ENCODE assay signal across 16 mouse cellular contexts in genomic region chr10:94305526-94305925, GRCm38 (mm10). TPM values are rescaled to one million over a fixed set of nuclear protein-coding genes. Genes with fewer than 3 reads are reported as not detected.
DNase-seq lines count a peak whose midpoint lies in the region; ATAC-seq and TF ChIP-seq lines count a peak whose summit lies in the region.
"Had no signal": no experiment of that assay in that cellular context is flagged by ENCODE, and none has a peak within 500 bp of the region (broad histone marks: within the 10 kb centered on the region; RNA-seq: fewer than 3 reads in every experiment).

No protein-coding gene starts in this region.

- no peak overlapping the region for H3K4me3 ChIP-seq in lung, embryonic 14.5 days (ENCODE audit: low read depth, low read length)
- no peak overlapping the region for H3K4me3 ChIP-seq in liver, embryonic 14.5 days (ENCODE audit: insufficient read depth in 1 of 2, low read depth in 2 of 2, low read length in 2 of 2)
- no peak overlapping the region for H3K4me3 ChIP-seq in hindbrain, embryonic 10.5 days
- H3K4me3 ChIP-seq: stomach, embryonic 15.5 days had no signal

- no peaks in the 10 kb centered on the region for H3K9me3 ChIP-seq in lung, embryonic 14.5 days (ENCODE audit: low read depth, low read length)
- H3K9me3 ChIP-seq in liver, embryonic 14.5 days (ENCODE audit: control insufficient read depth, low read length): no peaks in the 10 kb centered on the region
- H3K9me3 ChIP-seq in hindbrain, embryonic 10.5 days: peaks cover 7% of the 10 kb centered on the region
- H3K9me3 ChIP-seq: stomach, embryonic 15.5 days had no signal

- no peak overlapping the region for H3K27ac ChIP-seq in lung, embryonic 14.5 days (ENCODE audit: low read depth)
- no peak overlapping the region for H3K27ac ChIP-seq in liver, embryonic 14.5 days
- H3K27ac ChIP-seq in hindbrain, embryonic 10.5 days: no peak overlapping the region
- H3K27ac ChIP-seq: stomach, embryonic 15.5 days had no signal

- DNase-seq in adrenal gland, postnatal 14 days: peak; percentile 65
- no peak for DNase-seq in adrenal gland, adult 2 months
- peak; percentile 90 for DNase-seq in lung, embryonic 14.5 days
- DNase-seq in lung, adult 18-20 months: no peak
- DNase-seq in c-Kit-positive CD71-negative TER-119-negative erythroid progenitor cells, embryonic 14.5 days (ENCODE audit: low read depth): peak; percentile 17
- DNase-seq in liver, embryonic 14.5 days (ENCODE audit: low read depth in 3 of 3, low spot score in 3 of 3): peak in 2 of 3 experiments; percentile 9
- DNase-seq in layer of hippocampus, adult 8-10 months (ENCODE audit: low spot score in 2 of 2): no peak
- DNase-seq in hindbrain, embryonic 10.5 days (ENCODE audit: low spot score): no peak
- DNase-seq: B cell, adult 2 months; cerebellum, adult 9-11 months; layer of hippocampus, postnatal 36 days had no signal

- TF ChIP-seq EP300 in liver, embryonic 14.5 days (IDR thresholded peaks at IDR 0.05; ENCODE audit: low read depth): no peak

- no peak for TF ChIP-seq CTCF in lung, embryonic 14.5 days (IDR thresholded peaks at IDR 0.05; ENCODE audit: low read depth)
- TF ChIP-seq CTCF in liver, embryonic 14.5 days (IDR thresholded peaks at IDR 0.05; ENCODE audit: low read depth): no peak

- H3K9ac ChIP-seq in lung, embryonic 14.5 days: no peak overlapping the region
- H3K9ac ChIP-seq in liver, embryonic 14.5 days (replicated peaks): no peak overlapping the region
- H3K9ac ChIP-seq: stomach, embryonic 15.5 days had no signal

- ATAC-seq in lung, embryonic 14.5 days (ENCODE audit: insufficient read depth): no peak
- ATAC-seq in liver, embryonic 14.5 days (ENCODE audit: insufficient read depth): no peak
- ATAC-seq: forebrain, embryonic 16.5 days had no signal

- H3K4me2 ChIP-seq in lung, embryonic 14.5 days: no peak overlapping the region
- H3K4me2 ChIP-seq in liver, embryonic 14.5 days (ENCODE audit: low read depth): no peak overlapping the region
- H3K4me2 ChIP-seq: stomach, embryonic 15.5 days had no signal

- no peaks in the 10 kb centered on the region for H3K36me3 ChIP-seq in lung, embryonic 14.5 days (ENCODE audit: insufficient read depth)
- no peaks in the 10 kb centered on the region for H3K36me3 ChIP-seq in liver, embryonic 14.5 days (replicated peaks; ENCODE audit: control insufficient read depth, insufficient read depth, low read depth)
- H3K36me3 ChIP-seq in hindbrain, embryonic 10.5 days: no peaks in the 10 kb centered on the region
- H3K36me3 ChIP-seq: stomach, embryonic 15.5 days had no signal

- no peaks in the 10 kb centered on the region; the same call in 1 of the 2 replicates for H3K27me3 ChIP-seq in lung, embryonic 14.5 days (ENCODE audit: insufficient read depth, low read length)
- H3K27me3 ChIP-seq in liver, embryonic 14.5 days (ENCODE audit: control insufficient read depth, insufficient read depth, low read length): no peaks in the 10 kb centered on the region; the same call in none of the 2 replicates
- H3K27me3 ChIP-seq in hindbrain, embryonic 10.5 days (ENCODE audit: insufficient read depth, poor library complexity, severe bottlenecking): peaks cover 5% of the 10 kb centered on the region; the same call in 1 of the 2 replicates
- H3K27me3 ChIP-seq: stomach, embryonic 15.5 days had no signal

- WGBS in lung, embryonic 14.5 days: 46% methylated on average over 5 of the region's 5 CpGs
- 46% methylated on average over 5 of the region's 5 CpGs for WGBS in liver, embryonic 14.5 days (ENCODE audit: insufficient replicate concordance)
- WGBS in hindbrain, embryonic 10.5 days: 64% methylated on average over 5 of the region's 5 CpGs

- no peaks in the 10 kb centered on the region for H3K4me1 ChIP-seq in lung, embryonic 14.5 days (ENCODE audit: insufficient read depth)
- no peaks in the 10 kb centered on the region for H3K4me1 ChIP-seq in liver, embryonic 14.5 days (replicated peaks; ENCODE audit: control insufficient read depth in 2 of 2, insufficient read depth in 2 of 2, low read length in 1 of 2)
- H3K4me1 ChIP-seq in hindbrain, embryonic 10.5 days (replicated peaks): no peaks in the 10 kb centered on the region
- H3K4me1 ChIP-seq: stomach, embryonic 15.5 days had no signal

RNA-seq across cellular contexts. Expression of gene Tmcc3, which starts 6.2 kb away (rescaled TPM):
- total RNA-seq in adrenal gland, postnatal 14 days (2021): 29.1 and 36.0 TPM in 2 replicates
- total RNA-seq in adrenal gland, adult 2 months (2021): 10 to 100 TPM; 13.0 to 22.8 TPM
- polyA plus RNA-seq in adrenal gland, adult 2 months (2012; rRNA removed): 4.9 and 6.9 TPM in 2 replicates
- 5.3 and 5.4 TPM in 2 replicates for polyA plus RNA-seq in lung, embryonic 14.5 days (2014; fragmentation: Nextera tagmentation; extraction: Ambion mirVana)
- polyA plus RNA-seq in liver, embryonic 14.5 days (2012; rRNA removed): 1.0 and 1.4 TPM in 2 replicates
- 2.6 and 2.9 TPM in 2 replicates for polyA plus RNA-seq in liver, embryonic 14.5 days (2014; fragmentation: Nextera tagmentation; extraction: Ambion mirVana)
- 10 to 100 TPM; 49.1 to 63.0 (median 53.8) TPM for total RNA-seq in layer of hippocampus, adult 8-10 months (2022)
- polyA plus RNA-seq in hindbrain, embryonic 10.5 days (2016; fragmentation: Nextera tagmentation; extraction: Ambion mirVana): 3.2 and 3.4 TPM in 2 replicates

RNA-seq across cellular contexts. Expression of gene Gm4792, which starts 7.0 kb away (rescaled TPM):
- not detected in 2 replicates for total RNA-seq in adrenal gland, postnatal 14 days (2021)
- not detected for total RNA-seq in adrenal gland, adult 2 months (2021)
- not detected in 2 replicates for polyA plus RNA-seq in adrenal gland, adult 2 months (2012; rRNA removed)
- not detected in 2 replicates for polyA plus RNA-seq in lung, embryonic 14.5 days (2014; fragmentation: Nextera tagmentation; extraction: Ambion mirVana)
- not detected in 2 replicates for polyA plus RNA-seq in liver, embryonic 14.5 days (2012; rRNA removed)
- polyA plus RNA-seq in liver, embryonic 14.5 days (2014; fragmentation: Nextera tagmentation; extraction: Ambion mirVana): not detected in 2 replicates
- not detected for total RNA-seq in layer of hippocampus, adult 8-10 months (2022)
- polyA plus RNA-seq in hindbrain, embryonic 10.5 days (2016; fragmentation: Nextera tagmentation; extraction: Ambion mirVana): 0.42 TPM in 1 of 2 replicates, not detected in the other
- total RNA-seq: adrenal gland, adult 18-20 months; layer of hippocampus, postnatal 36 days; megakaryocyte, adult 5-6 weeks had no signal
- polyA plus RNA-seq: forebrain, embryonic 16.5 days; heart, postnatal 0 days; stomach, embryonic 15.5 days had no signal

Comparison
In these comparisons a context has a peak if more than half of its experiments do, and no peak if none do; other contexts are left out.
1. DNase-seq: peak in adrenal gland, postnatal 14 days (single experiment), lung, embryonic 14.5 days (single experiment), c-Kit-positive CD71-negative TER-119-negative erythroid progenitor cells, embryonic 14.5 days (single experiment) and liver, embryonic 14.5 days (2 of 3); none in adrenal gland, adult 2 months (single experiment), lung, adult 18-20 months (0 of 2), layer of hippocampus, adult 8-10 months (0 of 2) and hindbrain, embryonic 10.5 days (single experiment).